Mouse (Mus musculus) liver, embryonic 14.5 days (tissue): ENCODE measurements at regions not wholly inside any gene's neighbourhood (a gene's known extent, or its start where the extent isn't known, plus 50 kb on each side); places are given as distances from the start of the nearest gene placed in this dataset.
A peak's percentile ranks its signal among the peaks of the same experiment; 100 is the strongest.

Experiments
- ATAC-seq: fragments of 200-750 bp; cut with Nextera tagmentation; 2 replicates; pipeline ENCODE4 v1.8.0; 2017; ENCODE audit warnings: moderate number of reproducible peaks, mild to moderate bottlenecking, moderate library complexity; ENCODE audit not compliant: insufficient read depth
- DNase-seq, 3 experiments: peaks; one replicate each; pipeline ENCODE4 v3.0.0-alpha.2; 2012 to 2013; ENCODE audit warnings: low read depth in 3 of 3, low spot score in 3 of 3
- H3K27ac ChIP-seq: fragments of 300-500 bp; sonication (generic); 2 replicates; pipeline ENCODE4 v1.5.1; 2014; ENCODE audit warnings: moderate library complexity, mild to moderate bottlenecking, control low read depth, inconsistent platforms
- H3K27me3 ChIP-seq: fragments of 300-500 bp; sonication (generic); 2 replicates; pipeline ENCODE4 v1.6.1; 2014; ENCODE audit warnings: mild to moderate bottlenecking, low read length, moderate library complexity; ENCODE audit not compliant: control insufficient read depth, insufficient read depth
- H3K36me3 ChIP-seq: fragments of 300-500 bp; sonication (generic); replicated peaks from 2 replicates; pipeline ENCODE4 v1.6.1; 2014; ENCODE audit warnings: low read depth; ENCODE audit not compliant: control insufficient read depth, insufficient read depth
- H3K4me1 ChIP-seq, 2 experiments: fragments of 200-500 bp in 1 of 2; fragments of 300-500 bp in 1 of 2; sonication (generic) in 1 of 2; replicated peaks; 2 replicates each; pipeline ENCODE4 v1.6.1; 2012 to 2014; ENCODE audit warnings: antibody characterized with exemption in 1 of 2, inconsistent platforms in 1 of 2, low read length in 1 of 2; ENCODE audit not compliant: control insufficient read depth in 2 of 2, insufficient read depth in 2 of 2
- H3K4me2 ChIP-seq: fragments of 300-500 bp; sonication (generic); 2 replicates; pipeline ENCODE4 v1.6.1; 2014; ENCODE audit warnings: low read depth, mild to moderate bottlenecking, control low read depth, moderate library complexity
- H3K4me3 ChIP-seq, 2 experiments: fragments of 200-500 bp in 1 of 2; fragments of 300-500 bp in 1 of 2; sonication (generic) in 1 of 2; 2 replicates each; pipeline ENCODE4 v1.5.1; 2012 to 2014; ENCODE audit warnings: low read depth in 2 of 2, low read length in 2 of 2, mild to moderate bottlenecking in 2 of 2, control low read depth in 1 of 2, inconsistent platforms in 1 of 2, moderate library complexity in 1 of 2; ENCODE audit not compliant: insufficient read depth in 1 of 2
- H3K9ac ChIP-seq: fragments of 300-500 bp; sonication (generic); replicated peaks from 2 replicates; pipeline ENCODE4 v1.6.1; 2014; ENCODE audit warnings: mild to moderate bottlenecking, control low read depth, moderate library complexity
- H3K9me3 ChIP-seq: fragments of 300-500 bp; sonication (generic); 2 replicates; pipeline ENCODE4 v1.6.1; 2016; ENCODE audit warnings: low read length, mixed read lengths; ENCODE audit not compliant: control insufficient read depth
- CTCF ChIP-seq: IDR thresholded peaks from 2 replicates; pipeline ENCODE4 v1.5.1; 2016; ENCODE audit warnings: antibody characterized with exemption, low read depth, control low read depth
- EP300 ChIP-seq: IDR thresholded peaks from 2 replicates; pipeline ENCODE4 v1.6.1; 2016; ENCODE audit warnings: antibody characterized with exemption, low read depth
- WGBS: fragments of 180-500 bp; shearing (Covaris S2); extraction: QIAGEN DNeasy Blood & Tissue Kit; methylation state at CpG from one replicate; pipeline ENCODE4 v1.1.7; 2014; ENCODE audit not compliant: insufficient replicate concordance; 5-methylcytosine and 5-hydroxymethylcytosine counted together

GRCm38 (mm10) chr5:52971811-52972210, 66.1 kb upstream of the Slc34a2 start:
- DNase-seq (no peak), ATAC-seq (no peak)
- 53% methylated on average over 5 of the region's 5 CpGs for WGBS
- no peak overlapping the region for H3K4me3 ChIP-seq
- H3K27me3 ChIP-seq, result no peaks in the 10 kb centered on the region
- H3K4me2 ChIP-seq, result no peak overlapping the region
- no peak overlapping the region for H3K9ac ChIP-seq
- no peak for TF ChIP-seq CTCF
- H3K4me1 ChIP-seq, result no peaks in the 10 kb centered on the region
- no peaks in the 10 kb centered on the region for H3K36me3 ChIP-seq
- no peaks in the 10 kb centered on the region for H3K9me3 ChIP-seq
- H3K27ac ChIP-seq, result no peak overlapping the region

- Histone ChIP-seq H3K4me2 (no peak overlapping the region), H3K9me3 (no peaks in the 10 kb centered on the region), H3K4me3 (no peak overlapping the region), H3K27me3 (no peaks in the 10 kb centered on the region), H3K4me1 (no peaks in the 10 kb centered on the region), H3K36me3 (no peaks in the 10 kb centered on the region), H3K9ac (no peak overlapping the region), H3K27ac (no peak overlapping the region)
- WGBS, result 66% methylated on average over 2 of the region's 2 CpGs
- DNase-seq (no peak), ATAC-seq (no peak)
- TF ChIP-seq CTCF (no peak), EP300 (no peak)
Measured at GRCm38 (mm10) chr5:52973003-52973402, 64.9 kb upstream of the Slc34a2 start.

- ATAC-seq (no peak), DNase-seq (no peak)
Measured at GRCm38 (mm10) chr5:52975557-52976088, 62.3 kb upstream of the Slc34a2 start.

GRCm38 (mm10) chr5:52977826-52978687, 59.8 kb upstream of the Slc34a2 start:
- no peaks in the 10 kb centered on the region for H3K4me1 ChIP-seq
- no peaks in the 10 kb centered on the region for H3K36me3 ChIP-seq
- no peak overlapping the region for H3K27ac ChIP-seq
- no peak overlapping the region for H3K9ac ChIP-seq
- no peaks in the 10 kb centered on the region for H3K27me3 ChIP-seq
- H3K9me3 ChIP-seq, result no peaks in the 10 kb centered on the region
- ATAC-seq (no peak), DNase-seq (no peak)
- no peak overlapping the region for H3K4me3 ChIP-seq
- 59% methylated on average over 9 of the region's 9 CpGs for WGBS
- no peak overlapping the region for H3K4me2 ChIP-seq
- TF ChIP-seq CTCF (peak; percentile 45; the same call in 1 of the 2 replicates), EP300 (no peak)

More at GRCm38 (mm10) chr5:52975557-52976088, 62.3 kb upstream of the Slc34a2 start:
- Histone ChIP-seq H3K4me3 (no peak overlapping the region), H3K9ac (no peak overlapping the region), H3K9me3 (no peaks in the 10 kb centered on the region), H3K27ac (no peak overlapping the region), H3K4me1 (no peaks in the 10 kb centered on the region), H3K36me3 (no peaks in the 10 kb centered on the region), H3K4me2 (no peak overlapping the region), H3K27me3 (no peaks in the 10 kb centered on the region)
- no peak for TF ChIP-seq CTCF
- no peak for TF ChIP-seq EP300
- 64% methylated on average over 8 of the region's 8 CpGs for WGBS

GRCm38 (mm10) chr5:52979458-52979857, 58.4 kb upstream of the Slc34a2 start:
- Histone ChIP-seq H3K4me1 (no peaks in the 10 kb centered on the region), H3K9me3 (no peaks in the 10 kb centered on the region), H3K36me3 (no peaks in the 10 kb centered on the region), H3K4me3 (no peak overlapping the region), H3K27me3 (no peaks in the 10 kb centered on the region), H3K9ac (no peak overlapping the region), H3K4me2 (no peak overlapping the region), H3K27ac (no peak overlapping the region)
- TF ChIP-seq CTCF (no peak), EP300 (no peak)
- WGBS, result 21% methylated on average over 1 of the region's 1 CpGs
- ATAC-seq, result no peak
- DNase-seq, result no peak
